Mouse (Mus musculus): ENCODE results near the gene Ces2c. TPM values are rescaled to one million over a fixed set of nuclear protein-coding genes. Genes with fewer than 3 reads are reported as not detected.
A peak's percentile ranks its signal among the peaks of the same experiment; 100 is the strongest.

Ces2c gene
- not detected in 2 replicates for polyA plus RNA-seq (2014; fragmentation: Nextera tagmentation; extraction: Ambion mirVana)

- Histone ChIP-seq H3K27ac (replicated peaks; ENCODE audit: low read depth, low read length) (no peak within 1 kb of the TSS), H3K36me3 (ENCODE audit: control insufficient read depth, insufficient read depth, low read length) (no peaks in the 10 kb centered on the region), H3K9ac (replicated peaks; ENCODE audit: low read length) (no peak within 1 kb of the TSS), H3K4me1 (ENCODE audit: control insufficient read depth, insufficient read depth, low read length) (no peaks in the 10 kb centered on the region), H3K27me3 (ENCODE audit: control insufficient read depth, insufficient read depth, low read length) (no peaks in the 10 kb centered on the region), H3K4me3 (replicated peaks; ENCODE audit: low read depth, low read length) (no peak within 1 kb of the TSS), H3K4me2 (ENCODE audit: low read length) (no peak within 1 kb of the TSS), H3K9me3 (ENCODE audit: control insufficient read depth, low read length) (no peaks in the 10 kb centered on the region)
- ATAC-seq (ENCODE audit: low FRiP score, low TSS enrichment) (no peak), DNase-seq (no peak)
- 92% methylated on average over 3 of the region's 3 CpGs for WGBS
Measured at GRCm38 (mm10) chr8:104846831-104847230, at the start of gene Ces2c. Gene Ces2c (plus strand): TSS chr8:104847068.

- Histone ChIP-seq H3K4me1 (ENCODE audit: control insufficient read depth, insufficient read depth, low read length) (no peaks in the 10 kb centered on the region), H3K4me2 (ENCODE audit: low read length) (no peak overlapping the region), H3K4me3 (replicated peaks; ENCODE audit: low read depth, low read length) (no peak overlapping the region), H3K9ac (replicated peaks; ENCODE audit: low read length) (no peak overlapping the region), H3K27ac (replicated peaks; ENCODE audit: low read depth, low read length) (no peak overlapping the region), H3K36me3 (ENCODE audit: control insufficient read depth, insufficient read depth, low read length) (no peaks in the 10 kb centered on the region), H3K27me3 (ENCODE audit: control insufficient read depth, insufficient read depth, low read length) (no peaks in the 10 kb centered on the region), H3K9me3 (ENCODE audit: control insufficient read depth, low read length) (no peaks in the 10 kb centered on the region)
- DNase-seq: no peak
- ATAC-seq (ENCODE audit: low FRiP score, low TSS enrichment): no peak
- WGBS: 96% methylated on average over 1 of the region's 1 CpGs
Measured at GRCm38 (mm10) chr8:104799385-104799784, 47.5 kb upstream of the Ces2c start.

- WGBS: 7% methylated on average over 2 of the region's 2 CpGs
- no peaks in the 10 kb centered on the region for H3K36me3 ChIP-seq (ENCODE audit: control insufficient read depth, insufficient read depth, low read length)
- H3K4me3 ChIP-seq (replicated peaks; ENCODE audit: low read depth, low read length): no peak overlapping the region
- DNase-seq (peak; percentile 34), ATAC-seq (ENCODE audit: low FRiP score, low TSS enrichment) (no peak)
- no peak overlapping the region for H3K27ac ChIP-seq (replicated peaks; ENCODE audit: low read depth, low read length)
- H3K27me3 ChIP-seq (ENCODE audit: control insufficient read depth, insufficient read depth, low read length): no peaks in the 10 kb centered on the region
- no peak overlapping the region for H3K4me2 ChIP-seq (ENCODE audit: low read length)
- no peaks in the 10 kb centered on the region for H3K9me3 ChIP-seq (ENCODE audit: control insufficient read depth, low read length)
- H3K4me1 ChIP-seq (ENCODE audit: control insufficient read depth, insufficient read depth, low read length): no peaks in the 10 kb centered on the region
- H3K9ac ChIP-seq (replicated peaks; ENCODE audit: low read length): no peak overlapping the region
Measured at GRCm38 (mm10) chr8:104806127-104806526, 40.7 kb upstream of the Ces2c start.

- 89% methylated on average over 7 of the region's 7 CpGs for WGBS
- Histone ChIP-seq H3K4me1 (ENCODE audit: control insufficient read depth, insufficient read depth, low read length) (no peaks in the 10 kb centered on the region), H3K9ac (replicated peaks; ENCODE audit: low read length) (no peak overlapping the region), H3K36me3 (ENCODE audit: control insufficient read depth, insufficient read depth, low read length) (no peaks in the 10 kb centered on the region), H3K4me2 (ENCODE audit: low read length) (no peak overlapping the region), H3K9me3 (ENCODE audit: control insufficient read depth, low read length) (no peaks in the 10 kb centered on the region), H3K27me3 (ENCODE audit: control insufficient read depth, insufficient read depth, low read length) (no peaks in the 10 kb centered on the region), H3K27ac (replicated peaks; ENCODE audit: low read depth, low read length) (no peak overlapping the region), H3K4me3 (replicated peaks; ENCODE audit: low read depth, low read length) (no peak overlapping the region)
- DNase-seq (no peak), ATAC-seq (ENCODE audit: low FRiP score, low TSS enrichment) (no peak)
Measured at GRCm38 (mm10) chr8:104808542-104809413, 38.1 kb upstream of the Ces2c start.

GRCm38 (mm10) chr8:104809436-104809835 is 37.4 kb upstream of the Ces2c start:
- DNase-seq: no peak
- no peaks in the 10 kb centered on the region for H3K27me3 ChIP-seq (ENCODE audit: control insufficient read depth, insufficient read depth, low read length)
- WGBS: 94% methylated on average over 3 of the region's 3 CpGs
- ATAC-seq (ENCODE audit: low FRiP score, low TSS enrichment): no peak
- H3K27ac ChIP-seq (replicated peaks; ENCODE audit: low read depth, low read length): no peak overlapping the region
- H3K4me2 ChIP-seq (ENCODE audit: low read length): no peak overlapping the region
- no peaks in the 10 kb centered on the region for H3K9me3 ChIP-seq (ENCODE audit: control insufficient read depth, low read length)
- H3K36me3 ChIP-seq (ENCODE audit: control insufficient read depth, insufficient read depth, low read length): no peaks in the 10 kb centered on the region
- H3K4me1 ChIP-seq (ENCODE audit: control insufficient read depth, insufficient read depth, low read length): no peaks in the 10 kb centered on the region
- no peak overlapping the region for H3K9ac ChIP-seq (replicated peaks; ENCODE audit: low read length)
- H3K4me3 ChIP-seq (replicated peaks; ENCODE audit: low read depth, low read length): no peak overlapping the region

GRCm38 (mm10) chr8:104826912-104827311 is 20.0 kb upstream of the Ces2c start:
- Histone ChIP-seq H3K9ac (replicated peaks; ENCODE audit: low read length) (no peak overlapping the region), H3K4me1 (ENCODE audit: control insufficient read depth, insufficient read depth, low read length) (no peaks in the 10 kb centered on the region), H3K9me3 (ENCODE audit: control insufficient read depth, low read length) (no peaks in the 10 kb centered on the region), H3K4me3 (replicated peaks; ENCODE audit: low read depth, low read length) (no peak overlapping the region), H3K27ac (replicated peaks; ENCODE audit: low read depth, low read length) (no peak overlapping the region), H3K36me3 (ENCODE audit: control insufficient read depth, insufficient read depth, low read length) (no peaks in the 10 kb centered on the region), H3K27me3 (ENCODE audit: control insufficient read depth, insufficient read depth, low read length) (no peaks in the 10 kb centered on the region), H3K4me2 (ENCODE audit: low read length) (no peak overlapping the region)
- 91% methylated on average over 1 of the region's 1 CpGs for WGBS
- ATAC-seq (ENCODE audit: low FRiP score, low TSS enrichment) (no peak), DNase-seq (no peak)

- no peaks in the 10 kb centered on the region for H3K4me1 ChIP-seq (ENCODE audit: control insufficient read depth, insufficient read depth, low read length)
- H3K27me3 ChIP-seq (ENCODE audit: control insufficient read depth, insufficient read depth, low read length): no peaks in the 10 kb centered on the region
- DNase-seq: no peak
- no peak overlapping the region for H3K27ac ChIP-seq (replicated peaks; ENCODE audit: low read depth, low read length)
- ATAC-seq (ENCODE audit: low FRiP score, low TSS enrichment): no peak
- H3K9me3 ChIP-seq (ENCODE audit: control insufficient read depth, low read length): no peaks in the 10 kb centered on the region
- no peak overlapping the region for H3K9ac ChIP-seq (replicated peaks; ENCODE audit: low read length)
- H3K36me3 ChIP-seq (ENCODE audit: control insufficient read depth, insufficient read depth, low read length): no peaks in the 10 kb centered on the region
- H3K4me2 ChIP-seq (ENCODE audit: low read length): no peak overlapping the region
- no peak overlapping the region for H3K4me3 ChIP-seq (replicated peaks; ENCODE audit: low read depth, low read length)
- WGBS: 72% methylated on average over 3 of the region's 3 CpGs
Measured at GRCm38 (mm10) chr8:104828221-104828620, 18.6 kb upstream of the Ces2c start.

GRCm38 (mm10) chr8:104831440-104831839 is 15.4 kb upstream of the Ces2c start, which contains the start of gene Ces2b:
Gene Ces2b (plus strand): TSS chr8:104831572.
- no peak for DNase-seq
- no peaks in the 10 kb centered on the region for H3K36me3 ChIP-seq (ENCODE audit: control insufficient read depth, insufficient read depth, low read length)
- no peak within 1 kb of the TSS for H3K4me3 ChIP-seq (replicated peaks; ENCODE audit: low read depth, low read length)
- H3K4me2 ChIP-seq (ENCODE audit: low read length): no peak within 1 kb of the TSS
- no peak for ATAC-seq (ENCODE audit: low FRiP score, low TSS enrichment)
- no peak within 1 kb of the TSS for H3K27ac ChIP-seq (replicated peaks; ENCODE audit: low read depth, low read length)
- no peaks in the 10 kb centered on the region for H3K4me1 ChIP-seq (ENCODE audit: control insufficient read depth, insufficient read depth, low read length)
- H3K9ac ChIP-seq (replicated peaks; ENCODE audit: low read length): no peak within 1 kb of the TSS
- 85% methylated on average over 5 of the region's 5 CpGs for WGBS
- no peaks in the 10 kb centered on the region for H3K27me3 ChIP-seq (ENCODE audit: control insufficient read depth, insufficient read depth, low read length)
- H3K9me3 ChIP-seq (ENCODE audit: control insufficient read depth, low read length): no peaks in the 10 kb centered on the region
